Mouse (Mus musculus) midbrain, postnatal 0 days (tissue): Measurements from ENCODE around the gene Tmem38b. TPM values are rescaled to one million over a fixed set of nuclear protein-coding genes. Genes with fewer than 3 reads are reported as not detected.
A peak's percentile ranks its signal among the peaks of the same experiment; 100 is the strongest.

Experiments used
- ATAC-seq: fragments of 200-750 bp; cut with Nextera tagmentation; 2 replicates; pipeline ENCODE4 v1.8.0; 2017; ENCODE audit warnings: moderate number of reproducible peaks, mild to moderate bottlenecking, moderate TSS enrichment, moderate library complexity; ENCODE audit not compliant: low FRiP score
- DNase-seq: peaks from one replicate; pipeline ENCODE4 v3.0.0-alpha.2; 2015; ENCODE audit warnings: low spot score
- H3K27ac ChIP-seq: fragments of 300-500 bp; sonication (generic); 2 replicates; pipeline ENCODE4 v1.5.1; 2014; ENCODE audit warnings: low read depth, mild to moderate bottlenecking, low read length, mixed read lengths
- H3K27me3 ChIP-seq: fragments of 300-500 bp; sonication (generic); 2 replicates; pipeline ENCODE4 v1.6.1; 2014; ENCODE audit warnings: low read length, control low read depth, mixed read lengths; ENCODE audit not compliant: insufficient read depth
- H3K36me3 ChIP-seq: fragments of 300-500 bp; sonication (generic); 2 replicates; pipeline ENCODE4 v1.6.1; 2014; ENCODE audit warnings: low read length, control low read depth, mixed read lengths; ENCODE audit not compliant: insufficient read depth
- H3K4me1 ChIP-seq: fragments of 300-500 bp; sonication (generic); 2 replicates; pipeline ENCODE4 v1.6.1; 2014; ENCODE audit warnings: mild to moderate bottlenecking, control low read depth, antibody characterized with exemption, low read length, mixed read lengths; ENCODE audit not compliant: insufficient read depth
- H3K4me2 ChIP-seq: fragments of 300-500 bp; sonication (generic); 2 replicates; pipeline ENCODE4 v1.6.1; 2014; ENCODE audit warnings: low read depth, mild to moderate bottlenecking, low read length, mixed read lengths; ENCODE audit not compliant: poor library complexity, severe bottlenecking
- H3K4me3 ChIP-seq: fragments of 300-500 bp; sonication (generic); 2 replicates; pipeline ENCODE4 v1.5.1; 2014; ENCODE audit warnings: low read depth, mild to moderate bottlenecking, low read length, moderate library complexity
- H3K9ac ChIP-seq: fragments of 300-500 bp; sonication (generic); replicated peaks from 2 replicates; pipeline ENCODE4 v1.6.1; 2014; ENCODE audit warnings: mild to moderate bottlenecking, low read length, moderate library complexity, mixed read lengths; ENCODE audit not compliant: poor library complexity, severe bottlenecking
- H3K9me3 ChIP-seq: fragments of 300-500 bp; sonication (generic); 2 replicates; pipeline ENCODE4 v1.6.1; 2016; ENCODE audit warnings: low read length, control low read depth
- CTCF ChIP-seq: IDR thresholded peaks from 2 replicates; pipeline ENCODE4 v1.5.1; 2016; ENCODE audit warnings: antibody characterized with exemption, mild to moderate bottlenecking
- WGBS: fragments of 180-500 bp; shearing (Covaris S2); extraction: QIAGEN DNeasy Blood & Tissue Kit; methylation state at CpG from one replicate; pipeline ENCODE4 v1.1.7; 2014; 5-methylcytosine and 5-hydroxymethylcytosine counted together
- polyA plus RNA-seq: library from polyadenylated mRNA; unstranded; fragments of >200 nt; fragmentation: Nextera tagmentation; extraction: Ambion mirVana; gene quantifications from 2 replicates; pipeline ENCODE4 v1.2.1, GENCODE M21; 2015
- total RNA-seq: library from RNA; depleted of rRNA; stranded (reverse); fragments of >200 nt; gene quantifications from 2 replicates; pipeline ENCODE4 v1.2.3, GENCODE M21; 2014

The Tmem38b gene
- total and polyA plus RNA-seq, 2 experiments from 2014 or later = 3.2 to 6.4 TPM

DNA sequence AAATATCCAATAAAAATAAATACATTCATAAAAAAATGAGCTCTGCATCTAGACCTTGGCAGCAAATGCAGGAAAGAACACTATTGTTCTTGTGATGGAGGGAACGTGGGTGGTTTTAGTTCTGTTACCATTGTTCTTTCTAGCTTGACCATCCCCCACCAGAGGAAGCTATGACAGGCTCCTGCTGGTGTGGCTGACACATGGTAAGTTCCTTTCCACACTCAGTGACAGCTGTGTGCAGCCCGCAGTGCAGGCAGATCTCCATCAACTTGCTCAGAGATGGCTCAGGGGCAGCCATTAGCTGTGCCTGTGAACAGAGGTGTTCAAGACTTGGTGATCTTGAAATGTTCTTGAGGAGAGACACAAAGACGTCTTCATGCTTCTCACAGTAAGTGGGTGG, 6.5 kb downstream of the Tmem38b start:
- H3K36me3 ChIP-seq = no peaks in the 10 kb centered on the region
- no peaks in the 10 kb centered on the region for H3K9me3 ChIP-seq
- no peak overlapping the region for H3K4me3 ChIP-seq
- DNase-seq = no peak
- H3K27ac ChIP-seq = no peak overlapping the region
- H3K4me1 ChIP-seq = no peaks in the 10 kb centered on the region
- WGBS = 42% methylated on average over 3 of the region's 3 CpGs
- H3K4me2 ChIP-seq = no peak overlapping the region
- no peaks in the 10 kb centered on the region for H3K27me3 ChIP-seq
- no peak for TF ChIP-seq CTCF
- no peak overlapping the region for H3K9ac ChIP-seq
- no peak for ATAC-seq

DNA sequence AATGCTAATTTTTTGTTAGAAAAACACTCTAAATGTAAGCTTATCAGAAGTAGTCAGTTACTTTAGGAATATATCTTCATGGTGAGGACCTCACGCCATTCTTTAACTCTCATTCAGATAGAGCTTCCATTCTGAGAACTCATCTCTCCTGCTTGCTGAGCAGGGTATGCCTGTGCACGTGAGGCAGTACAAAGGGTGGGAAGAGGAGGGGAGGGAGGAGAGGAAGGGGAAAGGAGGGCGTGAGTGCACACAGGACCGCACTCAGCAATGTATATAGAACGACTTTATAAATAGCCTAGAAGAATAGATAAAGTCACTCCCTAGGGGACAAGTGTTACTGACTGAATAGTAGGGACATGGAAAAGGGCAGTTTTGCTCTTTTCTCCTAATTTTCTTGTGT, 11.1 kb downstream of the Tmem38b start:
- H3K36me3 ChIP-seq = no peaks in the 10 kb centered on the region
- WGBS = 22% methylated on average over 5 of the region's 5 CpGs
- H3K9me3 ChIP-seq = no peaks in the 10 kb centered on the region
- TF ChIP-seq CTCF = no peak
- H3K4me1 ChIP-seq = no peaks in the 10 kb centered on the region
- H3K4me3 ChIP-seq = no peak overlapping the region
- H3K4me2 ChIP-seq = no peak overlapping the region
- H3K9ac ChIP-seq = 0 out of 2 replicates have a peak overlapping the region, but pooled peaks have one; percentile 24
- ATAC-seq (no peak), DNase-seq (no peak)
- H3K27ac ChIP-seq = no peak overlapping the region
- no peaks in the 10 kb centered on the region for H3K27me3 ChIP-seq

GRCm38 (mm10) chr4:53840158-53840870, 14.5 kb downstream of the Tmem38b start:
- no peak for TF ChIP-seq CTCF
- H3K36me3 ChIP-seq = no peaks in the 10 kb centered on the region
- no peaks in the 10 kb centered on the region for H3K4me1 ChIP-seq
- WGBS = 75% methylated on average over 15 of the region's 15 CpGs
- H3K27ac ChIP-seq = no peak overlapping the region
- H3K4me3 ChIP-seq = no peak overlapping the region
- H3K9me3 ChIP-seq = no peaks in the 10 kb centered on the region
- no peaks in the 10 kb centered on the region for H3K27me3 ChIP-seq
- no peak overlapping the region for H3K4me2 ChIP-seq
- ATAC-seq (no peak), DNase-seq (no peak)
- H3K9ac ChIP-seq = no peak overlapping the region

GRCm38 (mm10) chr4:53843553-53843952, 17.7 kb downstream of the Tmem38b start:
- TF ChIP-seq CTCF = peak; percentile 42
- no peaks in the 10 kb centered on the region for H3K4me1 ChIP-seq
- no peak overlapping the region for H3K4me3 ChIP-seq
- WGBS = 64% methylated on average over 8 of the region's 8 CpGs
- H3K9me3 ChIP-seq = no peaks in the 10 kb centered on the region
- DNase-seq = no peak
- no peaks in the 10 kb centered on the region for H3K27me3 ChIP-seq
- H3K9ac ChIP-seq = no peak overlapping the region
- H3K27ac ChIP-seq = no peak overlapping the region
- no peak for ATAC-seq
- no peaks in the 10 kb centered on the region for H3K36me3 ChIP-seq
- no peak overlapping the region for H3K4me2 ChIP-seq

GRCm38 (mm10) chr4:53844835-53845619, 19.2 kb downstream of the Tmem38b start:
- Histone ChIP-seq H3K4me1 (no peaks in the 10 kb centered on the region), H3K9ac (no peak overlapping the region), H3K4me2 (no peak overlapping the region), H3K36me3 (no peaks in the 10 kb centered on the region), H3K4me3 (no peak overlapping the region), H3K27ac (no peak overlapping the region), H3K27me3 (no peaks in the 10 kb centered on the region), H3K9me3 (no peaks in the 10 kb centered on the region)
- DNase-seq (peak; percentile 70), ATAC-seq (peak; percentile 73; the same call in 1 of the 2 replicates)
- 26% methylated on average over 6 of the region's 6 CpGs for WGBS
- TF ChIP-seq CTCF = peak; percentile 87

GRCm38 (mm10) chr4:53845656-53846055, 19.8 kb downstream of the Tmem38b start:
- no peak for ATAC-seq
- 88% methylated on average over 1 of the region's 1 CpGs for WGBS
- H3K9ac ChIP-seq = no peak overlapping the region

More at GRCm38 (mm10) chr4:53845656-53846055, 19.8 kb downstream of the Tmem38b start:
- DNase-seq = no peak
- no peak for TF ChIP-seq CTCF
- Histone ChIP-seq H3K4me2 (no peak overlapping the region), H3K4me3 (no peak overlapping the region), H3K9me3 (no peaks in the 10 kb centered on the region), H3K27ac (no peak overlapping the region), H3K4me1 (no peaks in the 10 kb centered on the region), H3K27me3 (no peaks in the 10 kb centered on the region), H3K36me3 (0 out of 2 replicates have a peak, but pooled peaks cover under 1% of the 10 kb centered on the region)
